Mouse (Mus musculus): ENCODE results near the gene Ube2c. TPM values are rescaled to one million over a fixed set of nuclear protein-coding genes. Genes with fewer than 3 reads are reported as not detected.

Ube2c gene
- polyA plus RNA-seq, 1 experiment from 2014 or later, result 449 TPM

DNA sequence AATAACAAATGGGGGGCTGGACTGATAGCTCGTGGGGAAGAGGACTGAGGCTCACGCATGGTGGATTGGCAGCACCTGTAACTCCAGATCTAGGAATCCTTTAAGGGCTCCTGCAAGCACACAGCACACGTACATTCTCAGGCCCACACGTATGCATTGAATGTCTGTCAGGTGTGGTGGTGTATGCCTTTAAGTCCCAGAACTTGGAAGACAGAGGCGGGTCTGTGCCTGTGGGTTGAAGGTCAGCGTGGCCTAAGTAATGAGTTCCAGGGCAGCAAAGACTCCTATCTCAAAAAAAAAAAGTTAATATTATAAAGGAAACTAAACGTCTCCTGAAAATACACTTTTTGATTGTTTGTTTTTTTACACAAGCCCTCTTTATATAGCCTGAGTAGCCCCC is 36.9 kb downstream of the Ube2c start:
- WGBS, result 76% methylated on average over 7 of the region's 7 CpGs
- no peak for ATAC-seq (ENCODE audit: low FRiP score, low TSS enrichment)
- H3K36me3 ChIP-seq (ENCODE audit: insufficient read depth, low read length), result 0 out of 2 replicates have a peak, but pooled peaks cover 3% of the 10 kb centered on the region
- H3K27me3 ChIP-seq (ENCODE audit: insufficient read depth, low read length), result no peaks in the 10 kb centered on the region
- H3K9ac ChIP-seq (replicated peaks; ENCODE audit: low read length), result no peak overlapping the region
- H3K4me3 ChIP-seq (ENCODE audit: low read length), result no peak overlapping the region
- H3K9me3 ChIP-seq (ENCODE audit: low read length), result no peaks in the 10 kb centered on the region
- peaks cover 24% of the 10 kb centered on the region for H3K4me1 ChIP-seq (ENCODE audit: insufficient read depth, low read length)
- H3K27ac ChIP-seq (ENCODE audit: low read length), result no peak overlapping the region
- H3K4me2 ChIP-seq (replicated peaks; ENCODE audit: low read depth, low read length), result no peak overlapping the region

DNA sequence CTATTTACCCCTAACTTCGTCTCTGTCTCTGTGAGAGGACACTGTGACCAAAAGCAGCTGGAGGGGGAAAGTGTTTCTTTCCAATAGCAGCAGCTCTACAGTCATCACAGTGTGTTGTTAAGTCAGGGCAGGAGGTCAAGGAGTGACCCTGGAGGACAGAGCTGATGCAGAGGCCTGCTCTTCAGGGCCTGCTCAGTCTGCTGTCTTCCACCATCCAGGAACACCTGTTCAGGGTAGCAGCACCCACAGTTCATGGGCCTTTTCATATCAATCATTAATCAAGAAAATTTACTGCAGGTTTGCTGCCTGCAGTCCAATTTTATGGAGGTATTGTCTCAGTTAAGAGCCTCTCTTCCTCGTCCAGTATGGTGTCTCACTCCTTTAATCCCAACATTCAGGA is 43.9 kb downstream of the Ube2c start:
- 53% methylated on average over 2 of the region's 2 CpGs for WGBS
- H3K4me1 ChIP-seq (ENCODE audit: insufficient read depth, low read length), result peaks cover 9% of the 10 kb centered on the region; the same call in 1 of the 2 replicates
- no peaks in the 10 kb centered on the region for H3K36me3 ChIP-seq (ENCODE audit: insufficient read depth, low read length)
- H3K4me3 ChIP-seq (ENCODE audit: low read length), result no peak overlapping the region
- H3K27me3 ChIP-seq (ENCODE audit: insufficient read depth, low read length), result no peaks in the 10 kb centered on the region
- no peak for ATAC-seq (ENCODE audit: low FRiP score, low TSS enrichment)
- H3K9ac ChIP-seq (replicated peaks; ENCODE audit: low read length), result no peak overlapping the region
- no peaks in the 10 kb centered on the region for H3K9me3 ChIP-seq (ENCODE audit: low read length)
- H3K4me2 ChIP-seq (replicated peaks; ENCODE audit: low read depth, low read length), result no peak overlapping the region
- no peak overlapping the region for H3K27ac ChIP-seq (ENCODE audit: low read length)

GRCm38 (mm10) chr2:164815348-164815747 is 45.6 kb downstream of the Ube2c start:
- Histone ChIP-seq H3K4me2 (replicated peaks; ENCODE audit: low read depth, low read length) (no peak overlapping the region), H3K27me3 (ENCODE audit: insufficient read depth, low read length) (no peaks in the 10 kb centered on the region), H3K4me3 (ENCODE audit: low read length) (no peak overlapping the region), H3K4me1 (ENCODE audit: insufficient read depth, low read length) (peaks cover 9% of the 10 kb centered on the region; the same call in 1 of the 2 replicates), H3K27ac (ENCODE audit: low read length) (no peak overlapping the region), H3K9me3 (ENCODE audit: low read length) (no peaks in the 10 kb centered on the region), H3K36me3 (ENCODE audit: insufficient read depth, low read length) (no peaks in the 10 kb centered on the region), H3K9ac (replicated peaks; ENCODE audit: low read length) (no peak overlapping the region)
- ATAC-seq (ENCODE audit: low FRiP score, low TSS enrichment), result no peak
- 90% methylated on average over 5 of the region's 5 CpGs for WGBS

DNA sequence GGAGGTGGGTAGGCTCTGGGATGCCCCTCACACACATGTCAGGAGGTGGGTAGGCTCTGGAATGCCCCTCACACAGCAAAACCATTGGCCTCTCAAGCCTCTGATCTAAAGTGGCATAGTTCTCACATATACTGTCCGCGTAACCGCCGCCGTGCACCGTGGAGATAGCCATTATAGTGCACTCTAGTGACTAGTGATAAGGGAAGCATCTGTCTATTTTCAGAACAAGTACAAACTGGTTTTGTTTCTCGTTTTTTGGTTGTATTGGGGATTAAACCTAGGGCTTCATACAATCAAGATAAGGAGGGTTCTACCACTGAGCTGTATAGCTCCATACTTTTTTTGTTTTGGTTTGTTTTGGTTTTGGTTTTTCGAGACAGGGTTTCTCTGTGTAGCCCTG is 46.1 kb downstream of the Ube2c start:
- 94% methylated on average over 8 of the region's 8 CpGs for WGBS
- no peak for ATAC-seq (ENCODE audit: low FRiP score, low TSS enrichment)
- peaks cover 9% of the 10 kb centered on the region; the same call in 1 of the 2 replicates for H3K4me1 ChIP-seq (ENCODE audit: insufficient read depth, low read length)
- H3K27ac ChIP-seq (ENCODE audit: low read length), result no peak overlapping the region
- no peak overlapping the region for H3K9ac ChIP-seq (replicated peaks; ENCODE audit: low read length)
- H3K4me2 ChIP-seq (replicated peaks; ENCODE audit: low read depth, low read length), result no peak overlapping the region
- H3K27me3 ChIP-seq (ENCODE audit: insufficient read depth, low read length), result no peaks in the 10 kb centered on the region
- H3K9me3 ChIP-seq (ENCODE audit: low read length), result no peaks in the 10 kb centered on the region
- H3K4me3 ChIP-seq (ENCODE audit: low read length), result no peak overlapping the region
- no peaks in the 10 kb centered on the region; the same call in 1 of the 2 replicates for H3K36me3 ChIP-seq (ENCODE audit: insufficient read depth, low read length)

- H3K4me3 ChIP-seq (ENCODE audit: low read length), result no peak overlapping the region
- H3K36me3 ChIP-seq (ENCODE audit: insufficient read depth, low read length), result no peaks in the 10 kb centered on the region; the same call in 1 of the 2 replicates
- peaks cover 11% of the 10 kb centered on the region for H3K4me1 ChIP-seq (ENCODE audit: insufficient read depth, low read length)
- no peak overlapping the region for H3K4me2 ChIP-seq (replicated peaks; ENCODE audit: low read depth, low read length)
- 87% methylated on average over 6 of the region's 6 CpGs for WGBS
- no peak overlapping the region for H3K9ac ChIP-seq (replicated peaks; ENCODE audit: low read length)
- H3K27me3 ChIP-seq (ENCODE audit: insufficient read depth, low read length), result no peaks in the 10 kb centered on the region
- no peak overlapping the region for H3K27ac ChIP-seq (ENCODE audit: low read length)
- ATAC-seq (ENCODE audit: low FRiP score, low TSS enrichment), result no peak
- H3K9me3 ChIP-seq (ENCODE audit: low read length), result no peaks in the 10 kb centered on the region
Observed at GRCm38 (mm10) chr2:164817206-164817605, 47.5 kb downstream of the Ube2c start.

DNA sequence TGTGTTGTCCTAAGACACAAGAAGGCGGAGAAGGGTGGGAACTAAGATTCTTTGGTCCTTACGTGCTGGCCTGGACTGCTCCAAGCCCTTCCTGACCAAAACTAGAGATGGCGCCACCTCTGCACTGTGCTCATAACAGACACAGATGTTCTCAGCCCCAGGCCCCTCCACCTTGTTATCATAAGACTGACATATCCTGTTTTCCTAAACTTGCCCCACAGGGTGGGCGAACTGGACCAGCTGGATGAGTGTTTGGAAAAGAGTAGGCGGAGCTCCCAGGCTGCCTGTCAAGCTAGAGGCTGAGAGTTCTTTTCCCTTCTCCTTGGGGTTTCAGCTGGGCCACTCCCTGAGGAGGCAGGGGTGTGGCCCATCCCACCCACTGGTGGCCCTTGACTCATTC is 48.0 kb downstream of the Ube2c start:
- H3K27ac ChIP-seq (ENCODE audit: low read length), result no peak overlapping the region
- H3K36me3 ChIP-seq (ENCODE audit: insufficient read depth, low read length), result no peaks in the 10 kb centered on the region; the same call in 1 of the 2 replicates
- no peak overlapping the region for H3K4me2 ChIP-seq (replicated peaks; ENCODE audit: low read depth, low read length)
- ATAC-seq (ENCODE audit: low FRiP score, low TSS enrichment), result no peak
- no peak overlapping the region for H3K4me3 ChIP-seq (ENCODE audit: low read length)
- no peaks in the 10 kb centered on the region for H3K9me3 ChIP-seq (ENCODE audit: low read length)
- 61% methylated on average over 5 of the region's 5 CpGs for WGBS
- no peak overlapping the region for H3K9ac ChIP-seq (replicated peaks; ENCODE audit: low read length)
- no peaks in the 10 kb centered on the region for H3K27me3 ChIP-seq (ENCODE audit: insufficient read depth, low read length)
- H3K4me1 ChIP-seq (ENCODE audit: insufficient read depth, low read length), result peaks cover 15% of the 10 kb centered on the region

DNA sequence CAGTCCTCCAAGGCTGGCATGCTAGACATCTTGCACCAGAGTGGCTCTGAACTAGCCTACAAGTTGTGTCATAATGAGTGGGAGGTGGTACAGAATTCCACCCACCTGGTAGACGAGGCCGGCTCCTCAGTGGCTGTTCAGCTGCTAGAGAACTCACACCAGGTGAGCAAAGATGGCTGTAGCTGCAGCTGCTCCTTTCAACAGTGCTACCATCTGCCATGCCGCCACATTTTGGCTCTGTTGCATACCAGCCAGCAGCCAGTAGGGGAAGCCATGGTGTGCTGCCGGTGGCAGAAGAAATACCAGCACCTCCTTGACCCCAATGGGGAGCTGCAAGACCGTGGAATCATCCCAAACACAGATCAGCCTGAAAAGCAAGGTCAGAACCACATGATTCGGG is 51.4 kb downstream of the Ube2c start:
- ATAC-seq (ENCODE audit: low FRiP score, low TSS enrichment), result no peak
- no peak overlapping the region for H3K9ac ChIP-seq (replicated peaks; ENCODE audit: low read length)
- H3K9me3 ChIP-seq (ENCODE audit: low read length), result no peaks in the 10 kb centered on the region
- H3K4me2 ChIP-seq (replicated peaks; ENCODE audit: low read depth, low read length), result no peak overlapping the region
- 91% methylated on average over 6 of the region's 6 CpGs for WGBS
- no peak overlapping the region for H3K27ac ChIP-seq (ENCODE audit: low read length)
- peaks cover 23% of the 10 kb centered on the region for H3K4me1 ChIP-seq (ENCODE audit: insufficient read depth, low read length)
- H3K36me3 ChIP-seq (ENCODE audit: insufficient read depth, low read length), result peaks cover 14% of the 10 kb centered on the region
- no peaks in the 10 kb centered on the region for H3K27me3 ChIP-seq (ENCODE audit: insufficient read depth, low read length)
- H3K4me3 ChIP-seq (ENCODE audit: low read length), result no peak overlapping the region

- WGBS, result 2% methylated on average over 32 of the region's 32 CpGs
- peak; percentile 99 for ATAC-seq (ENCODE audit: low FRiP score, low TSS enrichment)
- peak within 1 kb of the TSS; percentile 78 for H3K9ac ChIP-seq (replicated peaks; ENCODE audit: low read length)
- H3K36me3 ChIP-seq (ENCODE audit: insufficient read depth, low read length), result peaks cover 26% of the 10 kb centered on the region
- H3K27me3 ChIP-seq (ENCODE audit: insufficient read depth, low read length), result no peaks in the 10 kb centered on the region
- no peaks in the 10 kb centered on the region for H3K9me3 ChIP-seq (ENCODE audit: low read length)
- peak within 1 kb of the TSS; percentile 59 for H3K4me2 ChIP-seq (replicated peaks; ENCODE audit: low read depth, low read length)
- peak within 1 kb of the TSS; percentile 86 for H3K27ac ChIP-seq (ENCODE audit: low read length)
- peaks cover 14% of the 10 kb centered on the region for H3K4me1 ChIP-seq (ENCODE audit: insufficient read depth, low read length)
- H3K4me3 ChIP-seq (ENCODE audit: low read length), result peak within 1 kb of the TSS; percentile 89
Observed at GRCm38 (mm10) chr2:164822636-164823165, 53.0 kb downstream of the Ube2c start, which contains the start of gene Zswim1. Zswim1 (plus strand) TSS chr2:164822686.

DNA sequence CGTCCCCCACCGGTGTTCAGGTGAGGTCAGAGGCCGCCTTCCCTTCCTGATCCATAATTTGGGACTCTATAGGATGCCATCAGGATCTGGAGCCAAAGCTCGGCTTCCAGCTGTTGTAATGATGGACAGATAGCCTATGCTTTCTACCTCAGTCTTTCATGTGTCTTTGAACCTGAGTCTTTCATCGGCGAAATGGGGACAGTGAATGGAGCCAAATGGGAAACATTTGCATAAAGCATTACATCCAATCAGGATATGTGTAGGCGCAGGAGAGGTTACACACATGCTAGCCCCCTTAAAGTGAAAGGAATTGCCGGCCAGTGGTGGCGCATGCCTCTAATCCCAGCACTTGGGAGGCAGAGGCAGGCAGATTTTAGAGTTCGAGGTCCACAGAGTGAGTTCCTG is 53.5 kb downstream of the Ube2c start:
- Histone ChIP-seq H3K36me3 (ENCODE audit: insufficient read depth, low read length) (peaks cover 27% of the 10 kb centered on the region), H3K27me3 (ENCODE audit: insufficient read depth, low read length) (no peaks in the 10 kb centered on the region), H3K4me1 (ENCODE audit: insufficient read depth, low read length) (peaks cover 14% of the 10 kb centered on the region), H3K9me3 (ENCODE audit: low read length) (no peaks in the 10 kb centered on the region), H3K9ac (replicated peaks; ENCODE audit: low read length) (peak overlapping the region; percentile 78), H3K4me3 (ENCODE audit: low read length) (peak overlapping the region; percentile 89), H3K27ac (ENCODE audit: low read length) (peak overlapping the region; percentile 86), H3K4me2 (replicated peaks; ENCODE audit: low read depth, low read length) (peak overlapping the region; percentile 54)
- 2% methylated on average over 10 of the region's 10 CpGs for WGBS
- peak; percentile 78 for ATAC-seq (ENCODE audit: low FRiP score, low TSS enrichment)

GRCm38 (mm10) chr2:164823969-164824368 is 54.3 kb downstream of the Ube2c start:
- Histone ChIP-seq H3K4me1 (ENCODE audit: insufficient read depth, low read length) (peaks cover 14% of the 10 kb centered on the region), H3K9ac (replicated peaks; ENCODE audit: low read length) (no peak overlapping the region), H3K27me3 (ENCODE audit: insufficient read depth, low read length) (no peaks in the 10 kb centered on the region), H3K27ac (ENCODE audit: low read length) (no peak overlapping the region), H3K9me3 (ENCODE audit: low read length) (no peaks in the 10 kb centered on the region), H3K4me3 (ENCODE audit: low read length) (no peak overlapping the region), H3K4me2 (replicated peaks; ENCODE audit: low read depth, low read length) (0 out of 2 replicates have a peak overlapping the region, but pooled peaks have one; percentile 54), H3K36me3 (ENCODE audit: insufficient read depth, low read length) (peaks cover 27% of the 10 kb centered on the region)
- ATAC-seq (ENCODE audit: low FRiP score, low TSS enrichment), result no peak
- 90% methylated on average over 4 of the region's 4 CpGs for WGBS
